Mouse (Mus musculus): ENCODE results near the gene Olfr1496.
A peak's percentile ranks its signal among the peaks of the same experiment; 100 is the strongest.
"Not testable (repeated sequence)": the region's sequence is repeated elsewhere in the genome, so short reads cannot be mapped to it uniquely, and the experiment has no call there.

Gene Olfr1496

GRCm38 (mm10) chr19:13777578-13777977 is at the start of gene Olfr1496:
TSS of gene Olfr1496 (plus strand) at chr19:13777878.
- DNase-seq (ENCODE audit: low read depth, low spot score) = no peak

GRCm38 (mm10) chr19:13739428-13739827 is 38.2 kb upstream of the Olfr1496 start, which contains the start of gene Olfr1494:
TSS of gene Olfr1494 (plus strand) at chr19:13739728.
- no peak for DNase-seq (ENCODE audit: low read depth, low spot score)

- DNase-seq (ENCODE audit: low read depth, low spot score) = no peak
These were observed 28.3 kb upstream of the Olfr1496 start for GRCm38 (mm10) chr19:13749366-13749765.

- no peak for DNase-seq (ENCODE audit: low read depth, low spot score)
These were observed 13.4 kb upstream of the Olfr1496 start, which contains the start of gene Olfr1495 for GRCm38 (mm10) chr19:13764306-13764705. TSS of gene Olfr1495 (plus strand) at chr19:13764606.

- no peak for DNase-seq (ENCODE audit: low read depth, low spot score)
These were observed 9.0 kb upstream of the Olfr1496 start for GRCm38 (mm10) chr19:13768565-13769276.

- DNase-seq (ENCODE audit: low read depth, low spot score) = no peak
These were observed 20.4 kb downstream of the Olfr1496 start, which contains the start of gene Olfr1497 for GRCm38 (mm10) chr19:13798102-13798501. TSS of gene Olfr1497 (minus strand) at chr19:13798202.

GRCm38 (mm10) chr19:13805486-13805885 is 27.8 kb downstream of the Olfr1496 start:
- not testable (repeated sequence) for DNase-seq (ENCODE audit: low read depth, low spot score)

GRCm38 (mm10) chr19:13812823-13813222 is 35.1 kb downstream of the Olfr1496 start:
- DNase-seq (ENCODE audit: low read depth, low spot score) = no peak

GRCm38 (mm10) chr19:13818827-13819226 is 41.1 kb downstream of the Olfr1496 start:
- DNase-seq (ENCODE audit: low read depth, low spot score) = peak; percentile 20

GRCm38 (mm10) chr19:13819347-13819746 is 41.7 kb downstream of the Olfr1496 start, which contains the start of gene Olfr1499:
TSS of gene Olfr1499 (minus strand) at chr19:13819447.
- no peak for DNase-seq (ENCODE audit: low read depth, low spot score)

GRCm38 (mm10) chr19:13820847-13821246 is 43.2 kb downstream of the Olfr1496 start:
- DNase-seq (ENCODE audit: low read depth, low spot score) = no peak

- no peak for DNase-seq (ENCODE audit: low read depth, low spot score)
These were observed 50.8 kb downstream of the Olfr1496 start for GRCm38 (mm10) chr19:13828447-13828846.

- no peak for DNase-seq (ENCODE audit: low read depth, low spot score)
These were observed 52.7 kb downstream of the Olfr1496 start, which contains the start of gene Olfr1500 for GRCm38 (mm10) chr19:13830388-13830787. TSS of gene Olfr1500 (minus strand) at chr19:13830488.

All from retina, adult 2 months (tissue).